Mouse (Mus musculus): ENCODE results near the gene Ago1. TPM values are rescaled to one million over a fixed set of nuclear protein-coding genes. Genes with fewer than 3 reads are reported as not detected.

The Ago1 gene
- polyA plus RNA-seq, 1 experiment from 2014 or later, result 8.8 TPM

DNA sequence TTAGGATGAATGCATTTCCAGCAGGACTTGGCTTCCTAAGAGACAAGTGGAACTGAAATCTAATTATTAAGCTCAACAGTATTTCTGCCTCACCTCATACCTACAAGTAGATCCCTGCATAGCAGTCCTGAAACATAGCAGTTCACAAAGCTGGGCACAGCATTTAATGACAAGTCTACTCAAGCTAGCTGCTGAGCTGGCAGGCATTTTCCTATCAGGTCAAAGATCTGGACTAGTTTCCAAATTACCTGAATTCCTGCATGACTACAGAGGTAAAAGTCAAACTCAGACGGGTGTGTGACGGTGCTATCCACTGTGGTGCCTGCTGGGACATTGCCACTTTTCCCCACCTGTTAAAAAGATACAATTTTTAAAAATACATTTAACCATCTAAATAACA, 28.6 kb upstream of the Ago1 start:
- Histone ChIP-seq H3K36me3 (ENCODE audit: control insufficient read depth, insufficient read depth, low read length) (peaks cover 21% of the 10 kb centered on the region), H3K9me3 (replicated peaks; ENCODE audit: control insufficient read depth, low read length, poor library complexity, severe bottlenecking) (no peaks in the 10 kb centered on the region), H3K4me3 (ENCODE audit: low read depth, low read length) (no peak overlapping the region), H3K9ac (ENCODE audit: low read depth, low read length) (no peak overlapping the region), H3K4me2 (ENCODE audit: low read length) (no peak overlapping the region), H3K27me3 (ENCODE audit: control insufficient read depth, insufficient read depth, low read depth, low read length) (no peaks in the 10 kb centered on the region), H3K4me1 (ENCODE audit: control insufficient read depth, insufficient read depth, low read length) (no peaks in the 10 kb centered on the region), H3K27ac (ENCODE audit: low read length) (no peak overlapping the region)
- no peak for ATAC-seq
- 84% methylated on average over 2 of the region's 2 CpGs for WGBS

DNA sequence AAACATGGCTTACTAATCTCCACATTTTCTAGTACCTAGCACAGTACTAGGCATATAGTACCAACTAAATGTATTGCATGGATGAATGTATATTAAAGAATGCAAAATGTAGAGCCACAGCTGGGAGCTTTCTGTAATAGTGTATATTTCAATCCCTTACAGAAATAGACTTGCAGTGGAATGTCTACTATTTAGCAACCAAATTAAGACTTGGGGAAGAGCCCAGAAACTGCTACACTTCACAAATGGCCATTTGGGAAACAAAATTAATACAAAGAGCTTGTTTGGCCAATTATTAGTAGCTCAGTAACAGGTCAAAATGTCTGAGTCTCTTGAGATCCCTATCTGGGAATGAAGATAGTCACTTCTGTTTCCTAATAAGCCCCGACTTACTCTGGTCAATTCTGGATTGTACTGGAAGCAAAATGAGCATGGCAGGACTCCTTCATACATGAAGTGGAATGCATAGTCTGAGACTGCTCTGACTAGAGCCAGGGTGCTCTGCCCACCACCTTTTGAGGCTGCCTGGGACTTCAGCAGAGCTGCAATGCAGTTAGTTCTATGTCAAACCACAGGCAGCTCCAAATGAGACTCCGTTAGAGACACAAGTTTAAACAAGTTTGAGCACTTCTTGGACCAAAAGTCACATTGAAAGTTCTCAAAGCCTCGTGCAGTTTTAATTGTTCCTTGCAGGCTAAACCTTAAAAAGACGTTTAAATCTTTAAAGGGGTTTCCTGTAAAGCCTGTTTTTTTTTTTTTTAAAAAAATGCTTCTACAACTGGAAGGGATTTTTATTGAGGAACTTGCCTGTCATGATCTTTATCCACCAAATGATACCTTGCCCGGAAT, 27.8 kb upstream of the Ago1 start:
- WGBS, result 81% methylated on average over 5 of the region's 5 CpGs
- Histone ChIP-seq H3K36me3 (ENCODE audit: control insufficient read depth, insufficient read depth, low read length) (peaks cover 26% of the 10 kb centered on the region), H3K9me3 (replicated peaks; ENCODE audit: control insufficient read depth, low read length, poor library complexity, severe bottlenecking) (no peaks in the 10 kb centered on the region)

DNA sequence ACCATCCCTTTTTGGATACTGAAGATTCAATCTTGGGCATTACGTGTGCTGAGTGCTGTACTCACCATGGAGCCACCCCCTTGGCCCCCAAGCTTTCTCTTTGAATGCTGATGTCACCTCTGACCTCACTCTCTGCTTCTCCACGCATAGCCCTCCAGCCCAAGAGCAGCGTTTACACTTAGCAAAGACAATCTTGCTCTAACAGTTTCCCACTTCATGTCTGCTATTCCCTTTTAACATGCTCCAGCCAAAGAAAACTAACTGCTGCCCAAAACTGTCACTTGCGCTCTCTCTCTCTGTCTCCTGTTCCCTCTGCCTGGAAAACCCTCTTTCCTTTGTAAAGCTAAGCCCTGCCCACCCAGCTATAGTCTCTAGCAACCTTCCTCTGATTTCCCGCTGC, 27.1 kb upstream of the Ago1 start:
- H3K36me3 ChIP-seq (ENCODE audit: control insufficient read depth, insufficient read depth, low read length), result peaks cover 32% of the 10 kb centered on the region
- H3K9ac ChIP-seq (ENCODE audit: low read depth, low read length), result no peak overlapping the region
- no peaks in the 10 kb centered on the region for H3K27me3 ChIP-seq (ENCODE audit: control insufficient read depth, insufficient read depth, low read depth, low read length)
- H3K9me3 ChIP-seq (replicated peaks; ENCODE audit: control insufficient read depth, low read length, poor library complexity, severe bottlenecking), result no peaks in the 10 kb centered on the region
- WGBS, result 63% methylated on average over 5 of the region's 5 CpGs
- ATAC-seq, result no peak
- no peak overlapping the region for H3K4me2 ChIP-seq (ENCODE audit: low read length)
- no peak overlapping the region for H3K27ac ChIP-seq (ENCODE audit: low read length)
- H3K4me1 ChIP-seq (ENCODE audit: control insufficient read depth, insufficient read depth, low read length), result no peaks in the 10 kb centered on the region
- H3K4me3 ChIP-seq (ENCODE audit: low read depth, low read length), result no peak overlapping the region

More for the DNA sequence above, 27.8 kb upstream of the Ago1 start:
- no peak overlapping the region for H3K9ac ChIP-seq (ENCODE audit: low read depth, low read length)
- ATAC-seq, result no peak
- H3K4me3 ChIP-seq (ENCODE audit: low read depth, low read length), result no peak overlapping the region
- no peak overlapping the region for H3K27ac ChIP-seq (ENCODE audit: low read length)
- H3K4me1 ChIP-seq (ENCODE audit: control insufficient read depth, insufficient read depth, low read length), result no peaks in the 10 kb centered on the region
- no peak overlapping the region for H3K4me2 ChIP-seq (ENCODE audit: low read length)
- H3K27me3 ChIP-seq (ENCODE audit: control insufficient read depth, insufficient read depth, low read depth, low read length), result no peaks in the 10 kb centered on the region

DNA sequence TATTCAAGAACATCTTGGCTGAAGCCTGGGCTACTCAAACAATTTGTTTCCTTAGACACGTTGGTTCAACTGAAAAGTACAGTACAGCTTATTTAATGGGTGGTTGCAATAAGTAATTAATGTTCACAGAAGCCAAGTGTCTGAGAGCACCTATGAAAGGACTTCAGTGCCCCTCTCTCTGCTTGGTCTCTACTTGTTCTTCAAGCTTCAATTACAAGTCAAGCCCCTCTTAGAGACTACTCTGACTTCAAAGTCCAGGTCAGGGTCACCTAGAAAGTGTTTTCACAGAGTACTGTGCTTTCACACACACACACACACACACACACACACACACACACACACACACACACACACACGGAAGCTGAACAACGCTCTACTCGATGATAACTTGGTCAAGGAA, 25.0 kb upstream of the Ago1 start:
- Histone ChIP-seq H3K9ac (ENCODE audit: low read depth, low read length) (no peak overlapping the region), H3K4me1 (ENCODE audit: control insufficient read depth, insufficient read depth, low read length) (no peaks in the 10 kb centered on the region), H3K27me3 (ENCODE audit: control insufficient read depth, insufficient read depth, low read depth, low read length) (no peaks in the 10 kb centered on the region), H3K4me3 (ENCODE audit: low read depth, low read length) (no peak overlapping the region), H3K9me3 (replicated peaks; ENCODE audit: control insufficient read depth, low read length, poor library complexity, severe bottlenecking) (no peaks in the 10 kb centered on the region), H3K4me2 (ENCODE audit: low read length) (no peak overlapping the region), H3K36me3 (ENCODE audit: control insufficient read depth, insufficient read depth, low read length) (peaks cover 29% of the 10 kb centered on the region), H3K27ac (ENCODE audit: low read length) (no peak overlapping the region)
- 94% methylated on average over 4 of the region's 4 CpGs for WGBS
- no peak for ATAC-seq

DNA sequence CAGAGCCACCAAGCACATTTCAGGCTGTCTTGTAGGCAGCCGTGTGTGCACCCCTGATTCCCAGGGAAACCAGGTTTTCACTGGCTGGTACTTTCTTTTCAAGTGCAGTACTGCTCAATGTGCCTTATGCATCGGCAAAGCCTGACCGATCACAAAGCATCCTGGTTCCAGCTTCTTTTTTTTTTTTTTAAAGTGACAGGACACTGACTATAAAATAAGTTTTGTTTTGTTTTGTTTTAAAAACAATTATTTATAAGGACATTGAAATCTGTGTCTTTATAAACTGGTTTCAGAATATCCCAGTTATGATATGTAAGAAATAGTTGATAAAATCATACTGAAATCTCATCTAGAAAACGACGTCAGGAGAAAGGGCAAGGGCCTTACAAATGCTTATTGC, 23.6 kb upstream of the Ago1 start:
- ATAC-seq, result no peak
- Histone ChIP-seq H3K4me2 (ENCODE audit: low read length) (no peak overlapping the region), H3K4me3 (ENCODE audit: low read depth, low read length) (no peak overlapping the region), H3K36me3 (ENCODE audit: control insufficient read depth, insufficient read depth, low read length) (peaks cover 29% of the 10 kb centered on the region), H3K27ac (ENCODE audit: low read length) (no peak overlapping the region), H3K4me1 (ENCODE audit: control insufficient read depth, insufficient read depth, low read length) (no peaks in the 10 kb centered on the region), H3K9ac (ENCODE audit: low read depth, low read length) (no peak overlapping the region), H3K27me3 (ENCODE audit: control insufficient read depth, insufficient read depth, low read depth, low read length) (no peaks in the 10 kb centered on the region), H3K9me3 (replicated peaks; ENCODE audit: control insufficient read depth, low read length, poor library complexity, severe bottlenecking) (no peaks in the 10 kb centered on the region)
- WGBS, result 43% methylated on average over 5 of the region's 5 CpGs

DNA sequence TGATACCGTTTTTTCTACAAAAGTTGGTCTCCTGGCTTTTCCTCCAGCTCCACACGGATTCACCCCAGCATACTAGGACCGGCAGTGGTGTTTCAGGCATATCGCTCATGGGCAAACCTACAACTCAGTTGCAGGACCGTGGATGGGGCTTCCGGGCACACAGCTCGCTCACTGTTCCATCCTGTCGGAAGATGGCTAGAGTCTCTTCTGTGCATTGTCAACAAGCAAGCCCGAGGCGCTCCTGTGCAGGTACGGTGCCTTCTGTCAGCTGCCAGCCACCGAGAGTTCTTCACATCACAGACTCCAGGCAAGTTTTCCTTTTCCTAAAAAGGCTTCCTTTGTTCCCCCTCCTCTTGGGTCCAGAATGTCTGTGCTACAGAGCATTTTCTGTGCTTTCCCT, 22.3 kb upstream of the Ago1 start:
- Histone ChIP-seq H3K4me1 (ENCODE audit: control insufficient read depth, insufficient read depth, low read length) (no peaks in the 10 kb centered on the region), H3K4me2 (ENCODE audit: low read length) (no peak overlapping the region), H3K9ac (ENCODE audit: low read depth, low read length) (no peak overlapping the region), H3K36me3 (ENCODE audit: control insufficient read depth, insufficient read depth, low read length) (peaks cover 22% of the 10 kb centered on the region), H3K27ac (ENCODE audit: low read length) (no peak overlapping the region), H3K4me3 (ENCODE audit: low read depth, low read length) (no peak overlapping the region), H3K27me3 (ENCODE audit: control insufficient read depth, insufficient read depth, low read depth, low read length) (no peaks in the 10 kb centered on the region), H3K9me3 (replicated peaks; ENCODE audit: control insufficient read depth, low read length, poor library complexity, severe bottlenecking) (no peaks in the 10 kb centered on the region)
- WGBS, result 86% methylated on average over 12 of the region's 12 CpGs
- no peak for ATAC-seq

DNA sequence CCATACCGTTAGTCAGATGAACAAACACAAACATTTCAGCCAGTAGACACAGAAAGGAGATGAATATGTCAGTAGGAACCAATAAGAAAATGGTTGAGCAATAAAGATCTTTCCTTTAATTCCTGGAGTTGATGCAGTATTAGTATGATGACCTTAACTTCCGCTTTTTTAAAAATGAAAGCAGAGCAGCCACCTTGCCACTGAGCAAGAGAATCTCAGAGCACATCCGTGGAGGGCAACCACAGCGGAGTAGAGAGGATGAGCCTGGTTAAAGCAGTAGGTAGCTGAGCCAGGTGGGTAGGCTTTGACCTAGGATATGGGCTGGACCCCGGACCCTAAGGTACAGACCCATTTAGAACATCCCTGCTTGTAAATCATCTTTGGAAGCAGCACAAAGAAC, 21.4 kb upstream of the Ago1 start:
- Histone ChIP-seq H3K4me3 (ENCODE audit: low read depth, low read length) (no peak overlapping the region), H3K9me3 (replicated peaks; ENCODE audit: control insufficient read depth, low read length, poor library complexity, severe bottlenecking) (no peaks in the 10 kb centered on the region), H3K36me3 (ENCODE audit: control insufficient read depth, insufficient read depth, low read length) (peaks cover 20% of the 10 kb centered on the region), H3K27me3 (ENCODE audit: control insufficient read depth, insufficient read depth, low read depth, low read length) (no peaks in the 10 kb centered on the region), H3K9ac (ENCODE audit: low read depth, low read length) (no peak overlapping the region), H3K4me2 (ENCODE audit: low read length) (no peak overlapping the region), H3K4me1 (ENCODE audit: control insufficient read depth, insufficient read depth, low read length) (no peaks in the 10 kb centered on the region), H3K27ac (ENCODE audit: low read length) (no peak overlapping the region)
- WGBS, result 97% methylated on average over 5 of the region's 5 CpGs
- no peak for ATAC-seq

DNA sequence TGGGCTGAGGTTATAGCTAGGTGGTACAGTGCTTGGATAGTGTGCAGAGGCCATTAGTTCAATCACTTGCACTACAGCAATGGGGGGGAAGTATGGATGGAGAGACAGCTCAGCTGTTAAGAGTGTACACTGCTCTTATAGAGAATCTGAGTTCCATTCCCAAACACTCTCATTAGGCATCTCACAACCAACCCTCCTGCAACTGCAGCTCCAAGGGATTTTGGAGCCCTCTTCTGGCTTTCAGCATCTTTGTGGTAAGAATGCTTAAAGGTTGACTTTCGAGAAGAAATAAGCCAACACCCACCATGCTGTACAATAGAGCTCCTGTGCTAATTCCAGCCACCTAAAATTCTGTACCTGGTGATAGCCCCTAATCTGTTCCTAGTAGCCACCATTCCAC, 17.8 kb upstream of the Ago1 start:
- Histone ChIP-seq H3K9ac (ENCODE audit: low read depth, low read length) (no peak overlapping the region), H3K27ac (ENCODE audit: low read length) (no peak overlapping the region), H3K27me3 (ENCODE audit: control insufficient read depth, insufficient read depth, low read depth, low read length) (no peaks in the 10 kb centered on the region), H3K4me3 (ENCODE audit: low read depth, low read length) (no peak overlapping the region), H3K9me3 (replicated peaks; ENCODE audit: control insufficient read depth, low read length, poor library complexity, severe bottlenecking) (no peaks in the 10 kb centered on the region), H3K4me1 (ENCODE audit: control insufficient read depth, insufficient read depth, low read length) (no peaks in the 10 kb centered on the region), H3K4me2 (ENCODE audit: low read length) (no peak overlapping the region), H3K36me3 (ENCODE audit: control insufficient read depth, insufficient read depth, low read length) (peaks cover 6% of the 10 kb centered on the region)
- 86% methylated on average over 1 of the region's 1 CpGs for WGBS
- no peak for ATAC-seq

DNA sequence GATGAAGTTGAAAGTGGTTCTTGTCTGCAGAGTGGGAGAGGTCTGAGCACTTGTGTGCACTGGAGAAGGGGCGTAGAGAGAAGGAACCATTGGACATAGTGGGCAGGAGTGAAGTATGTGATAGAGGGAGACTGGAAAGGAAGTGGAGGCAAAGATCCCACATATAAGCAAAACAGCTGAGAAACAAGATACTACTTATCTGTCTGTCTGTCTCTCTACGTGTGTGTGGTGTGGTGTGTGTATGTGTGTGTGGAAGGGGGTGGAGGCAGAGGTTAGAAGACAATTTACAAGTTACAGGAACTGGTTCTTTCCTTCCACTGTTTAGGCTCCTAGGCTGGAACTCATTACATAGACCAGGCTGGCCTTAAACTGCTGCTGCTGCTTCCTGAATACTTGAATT, 16.7 kb upstream of the Ago1 start:
- no peak overlapping the region for H3K4me2 ChIP-seq (ENCODE audit: low read length)
- no peaks in the 10 kb centered on the region for H3K9me3 ChIP-seq (replicated peaks; ENCODE audit: control insufficient read depth, low read length, poor library complexity, severe bottlenecking)
- no peaks in the 10 kb centered on the region for H3K4me1 ChIP-seq (ENCODE audit: control insufficient read depth, insufficient read depth, low read length)
- H3K27me3 ChIP-seq (ENCODE audit: control insufficient read depth, insufficient read depth, low read depth, low read length), result no peaks in the 10 kb centered on the region
- no peaks in the 10 kb centered on the region for H3K36me3 ChIP-seq (ENCODE audit: control insufficient read depth, insufficient read depth, low read length)
- no peak overlapping the region for H3K9ac ChIP-seq (ENCODE audit: low read depth, low read length)
- H3K27ac ChIP-seq (ENCODE audit: low read length), result no peak overlapping the region
- ATAC-seq, result no peak
- 83% methylated on average over 2 of the region's 2 CpGs for WGBS
- no peak overlapping the region for H3K4me3 ChIP-seq (ENCODE audit: low read depth, low read length)

All from midbrain, embryonic 16.5 days (tissue).